Mouse (Mus musculus) G1E (cell line): ENCODE results near the gene Auts2. TPM values are rescaled to one million over a fixed set of nuclear protein-coding genes. Genes with fewer than 3 reads are reported as not detected.

Experiments used
- ATAC-seq: 2 replicates; pipeline ENCODE4 v1.8.0; 2016; ENCODE audit warnings: mild to moderate bottlenecking; ENCODE audit not compliant: insufficient number of reproducible peaks, poor library complexity, low FRiP score, severe bottlenecking; ENCODE audit errors: extremely low read depth
- DNase-seq: peaks from one replicate; pipeline ENCODE4 v3.0.0; 2012; ENCODE audit warnings: low spot score
- H3K27me3 ChIP-seq: 2 replicates; pipeline ENCODE4 v1.6.1; 2012; ENCODE audit warnings: mild to moderate bottlenecking, low read length, inconsistent platforms; ENCODE audit not compliant: insufficient read depth
- H3K36me3 ChIP-seq: replicated peaks from 2 replicates; pipeline ENCODE3; 2012; ENCODE audit warnings: mild to moderate bottlenecking, inconsistent platforms
- H3K4me1 ChIP-seq: 2 replicates; pipeline ENCODE4 v1.6.1; 2012; ENCODE audit warnings: low read depth, low read length, inconsistent platforms, mixed read lengths; ENCODE audit not compliant: insufficient read depth
- H3K4me3 ChIP-seq: 2 replicates; pipeline ENCODE4 v1.5.1; 2012; ENCODE audit warnings: low read depth, mild to moderate bottlenecking, inconsistent platforms, low read length, moderate library complexity, mixed read lengths
- H3K9me3 ChIP-seq: replicated peaks from 2 replicates; pipeline ENCODE4 v1.6.1; 2012; ENCODE audit warnings: inconsistent platforms
- CTCF ChIP-seq: IDR thresholded peaks from 2 replicates; pipeline ENCODE4 v1.5.1; 2012; ENCODE audit warnings: low read depth, low read length, inconsistent platforms, mixed read lengths
- GATA1 ChIP-seq: IDR thresholded peaks from 2 replicates; pipeline ENCODE4 v1.6.1; 2012; ENCODE audit warnings: borderline replicate concordance, low read length, inconsistent platforms, mixed read lengths
- GATA2 ChIP-seq: IDR thresholded peaks from 2 replicates; pipeline ENCODE4 v1.6.1; 2012; ENCODE audit warnings: low read depth, low read length, inconsistent platforms, borderline replicate concordance
- POLR2AphosphoS5 ChIP-seq: IDR thresholded peaks from 2 replicates; pipeline ENCODE4 v1.6.1; 2012; ENCODE audit warnings: low read depth, low read length, inconsistent platforms; ENCODE audit not compliant: insufficient replicate concordance
- TAL1 ChIP-seq: conservative IDR thresholded peaks from 2 replicates; pipeline ENCODE4 v1.6.1; 2012; ENCODE audit warnings: low read depth, low read length, inconsistent platforms, mixed read lengths
- polyA plus RNA-seq: library from polyadenylated mRNA; stranded (reverse); fragments of >175 nt; gene quantifications from 2 replicates; pipeline ENCODE4 v1.2.3, GENCODE M21; 2012
- total RNA-seq, 2 experiments: library from RNA; stranded (forward) in 1 of 2; stranded (reverse) in 1 of 2; fragments of 200-1000 nt in 1 of 2; fragments of >200 nt in 1 of 2; fragmentation: Nextera tagmentation in 1 of 2; gene quantifications; 2 replicates each; pipeline ENCODE4 v1.2.3; 2014 to 2017

The Auts2 gene
- total and polyA plus RNA-seq, 3 experiments, result 0.09 to 1.3 (median 0.90) TPM

- DNase-seq (no peak), ATAC-seq (no peak)
- H3K4me1 ChIP-seq, result no peaks in the 10 kb centered on the region
- TF ChIP-seq CTCF (no peak), GATA2 (no peak), POLR2AphosphoS5 (no peak), TAL1 (no peak)
- H3K4me3 ChIP-seq, result no peak overlapping the region
- no peaks in the 10 kb centered on the region for H3K36me3 ChIP-seq
- H3K9me3 ChIP-seq, result peaks cover 27% of the 10 kb centered on the region
- H3K27me3 ChIP-seq, result no peaks in the 10 kb centered on the region
Measured at GRCm38 (mm10) chr5:132542381-132543020, 643 bp downstream of the Auts2 start.

GRCm38 (mm10) chr5:132541951-132542350 lies 1.2 kb downstream of the Auts2 start:
- Histone ChIP-seq H3K4me1 (no peaks in the 10 kb centered on the region), H3K4me3 (no peak overlapping the region), H3K9me3 (peaks cover 27% of the 10 kb centered on the region), H3K27me3 (no peaks in the 10 kb centered on the region), H3K36me3 (no peaks in the 10 kb centered on the region)
- ATAC-seq (no peak), DNase-seq (no peak)
- TF ChIP-seq CTCF (no peak), GATA2 (no peak), GATA1 (no peak)

- Histone ChIP-seq H3K36me3 (no peaks in the 10 kb centered on the region), H3K27me3 (no peaks in the 10 kb centered on the region), H3K4me1 (no peaks in the 10 kb centered on the region), H3K9me3 (peaks cover 27% of the 10 kb centered on the region), H3K4me3 (no peak overlapping the region)
- TF ChIP-seq POLR2AphosphoS5 (no peak), TAL1 (no peak), GATA1 (no peak), GATA2 (no peak), CTCF (no peak)
- ATAC-seq (no peak), DNase-seq (no peak)
Measured at GRCm38 (mm10) chr5:132541371-132541931, 1.7 kb downstream of the Auts2 start.

GRCm38 (mm10) chr5:132540841-132541311 lies 2.3 kb downstream of the Auts2 start:
- DNase-seq (no peak), ATAC-seq (no peak)
- Histone ChIP-seq H3K9me3 (peaks cover 27% of the 10 kb centered on the region), H3K4me3 (no peak overlapping the region), H3K27me3 (no peaks in the 10 kb centered on the region), H3K36me3 (no peaks in the 10 kb centered on the region), H3K4me1 (no peaks in the 10 kb centered on the region)
- no peak for TF ChIP-seq CTCF
- no peak for TF ChIP-seq POLR2AphosphoS5
- no peak for TF ChIP-seq TAL1
- TF ChIP-seq GATA2, result no peak
- TF ChIP-seq GATA1, result no peak

- no peak overlapping the region for H3K4me3 ChIP-seq
- no peak for DNase-seq
- H3K36me3 ChIP-seq, result no peaks in the 10 kb centered on the region
- no peaks in the 10 kb centered on the region for H3K27me3 ChIP-seq
- no peak for ATAC-seq
- TF ChIP-seq GATA1 (no peak), POLR2AphosphoS5 (no peak), GATA2 (no peak), CTCF (no peak), TAL1 (no peak)
- peaks cover 12% of the 10 kb centered on the region for H3K9me3 ChIP-seq
- H3K4me1 ChIP-seq, result no peaks in the 10 kb centered on the region
Measured at GRCm38 (mm10) chr5:132537475-132537874, 5.7 kb downstream of the Auts2 start.

GRCm38 (mm10) chr5:132526395-132526794 lies 16.7 kb downstream of the Auts2 start:
- DNase-seq (no peak), ATAC-seq (no peak)
- Histone ChIP-seq H3K27me3 (no peaks in the 10 kb centered on the region), H3K36me3 (no peaks in the 10 kb centered on the region), H3K9me3 (no peaks in the 10 kb centered on the region), H3K4me3 (no peak overlapping the region), H3K4me1 (no peaks in the 10 kb centered on the region)
- TF ChIP-seq GATA1 (no peak), GATA2 (no peak), POLR2AphosphoS5 (no peak), TAL1 (no peak), CTCF (no peak)
